Mouse (Mus musculus): Measurements from ENCODE around the gene Metrn. TPM values are rescaled to one million over a fixed set of nuclear protein-coding genes. Genes with fewer than 3 reads are reported as not detected.
A peak's percentile ranks its signal among the peaks of the same experiment; 100 is the strongest.

Gene Metrn
- polyA plus RNA-seq, 1 experiment from 2014 or later, result 8.6 TPM

- no peak for DNase-seq (ENCODE audit: low spot score)
Observed at GRCm38 (mm10) chr17:25775318-25776062, 21.4 kb downstream of the Metrn start.

GRCm38 (mm10) chr17:25773549-25774120, 23.3 kb downstream of the Metrn start, which contains the start of gene Narfl:
TSS of gene Narfl (plus strand) at chr17:25773776.
- peaks cover 9% of the 10 kb centered on the region; the same call in 1 of the 2 replicates for H3K36me3 ChIP-seq (ENCODE audit: control insufficient read depth, insufficient read depth, low read length)
- WGBS, result under 1% methylated on average over 37 of the region's 37 CpGs
- no peak within 1 kb of the TSS for H3K27ac ChIP-seq (ENCODE audit: low read depth)
- peak within 1 kb of the TSS; percentile 80 for H3K4me3 ChIP-seq (ENCODE audit: low read depth, low read length)
- H3K4me2 ChIP-seq (ENCODE audit: low read length), result peak within 1 kb of the TSS; percentile 57
- DNase-seq (ENCODE audit: low spot score) (peak; percentile 99), ATAC-seq (replicated peaks; ENCODE audit: low FRiP score, low TSS enrichment, low read depth) (peak; percentile 89)
- H3K9ac ChIP-seq (ENCODE audit: low read length), result peak within 1 kb of the TSS; percentile 69
- peaks cover 9% of the 10 kb centered on the region for H3K4me1 ChIP-seq (replicated peaks; ENCODE audit: control insufficient read depth, insufficient read depth, low read length)
- no peaks in the 10 kb centered on the region for H3K27me3 ChIP-seq (replicated peaks; ENCODE audit: control insufficient read depth, insufficient read depth, low read length)
- H3K9me3 ChIP-seq (ENCODE audit: control insufficient read depth, low read length), result no peaks in the 10 kb centered on the region

More at GRCm38 (mm10) chr17:25775318-25776062, 21.4 kb downstream of the Metrn start:
- Histone ChIP-seq H3K27me3 (replicated peaks; ENCODE audit: control insufficient read depth, insufficient read depth, low read length) (no peaks in the 10 kb centered on the region), H3K4me3 (ENCODE audit: low read depth, low read length) (no peak overlapping the region), H3K27ac (ENCODE audit: low read depth) (no peak overlapping the region), H3K36me3 (ENCODE audit: control insufficient read depth, insufficient read depth, low read length) (peaks cover 16% of the 10 kb centered on the region), H3K9me3 (ENCODE audit: control insufficient read depth, low read length) (no peaks in the 10 kb centered on the region), H3K4me1 (replicated peaks; ENCODE audit: control insufficient read depth, insufficient read depth, low read length) (peaks cover 9% of the 10 kb centered on the region), H3K9ac (ENCODE audit: low read length) (no peak overlapping the region), H3K4me2 (ENCODE audit: low read length) (no peak overlapping the region)
- WGBS, result 78% methylated on average over 10 of the region's 10 CpGs
- ATAC-seq (replicated peaks; ENCODE audit: low FRiP score, low TSS enrichment, low read depth), result no peak

GRCm38 (mm10) chr17:25769331-25769730, 27.6 kb downstream of the Metrn start:
- 58% methylated on average over 9 of the region's 9 CpGs for WGBS
- DNase-seq (ENCODE audit: low spot score), result no peak
- H3K9ac ChIP-seq (ENCODE audit: low read length), result no peak overlapping the region
- H3K4me1 ChIP-seq (replicated peaks; ENCODE audit: control insufficient read depth, insufficient read depth, low read length), result peaks cover 2% of the 10 kb centered on the region
- no peak overlapping the region for H3K27ac ChIP-seq (ENCODE audit: low read depth)
- H3K36me3 ChIP-seq (ENCODE audit: control insufficient read depth, insufficient read depth, low read length), result no peaks in the 10 kb centered on the region
- H3K27me3 ChIP-seq (replicated peaks; ENCODE audit: control insufficient read depth, insufficient read depth, low read length), result no peaks in the 10 kb centered on the region
- no peak overlapping the region for H3K4me3 ChIP-seq (ENCODE audit: low read depth, low read length)
- no peak for ATAC-seq (replicated peaks; ENCODE audit: low FRiP score, low TSS enrichment, low read depth)
- H3K9me3 ChIP-seq (ENCODE audit: control insufficient read depth, low read length), result no peaks in the 10 kb centered on the region
- H3K4me2 ChIP-seq (ENCODE audit: low read length), result no peak overlapping the region

GRCm38 (mm10) chr17:25765886-25766285, 31.1 kb downstream of the Metrn start:
- Histone ChIP-seq H3K36me3 (ENCODE audit: control insufficient read depth, insufficient read depth, low read length) (no peaks in the 10 kb centered on the region), H3K27ac (ENCODE audit: low read depth) (no peak overlapping the region), H3K9me3 (ENCODE audit: control insufficient read depth, low read length) (no peaks in the 10 kb centered on the region), H3K27me3 (replicated peaks; ENCODE audit: control insufficient read depth, insufficient read depth, low read length) (no peaks in the 10 kb centered on the region), H3K4me1 (replicated peaks; ENCODE audit: control insufficient read depth, insufficient read depth, low read length) (no peaks in the 10 kb centered on the region), H3K4me3 (ENCODE audit: low read depth, low read length) (no peak overlapping the region), H3K9ac (ENCODE audit: low read length) (no peak overlapping the region), H3K4me2 (ENCODE audit: low read length) (no peak overlapping the region)
- WGBS, result 68% methylated on average over 5 of the region's 5 CpGs
- no peak for ATAC-seq (replicated peaks; ENCODE audit: low FRiP score, low TSS enrichment, low read depth)
- DNase-seq (ENCODE audit: low spot score), result no peak

- DNase-seq (ENCODE audit: low spot score) (no peak), ATAC-seq (replicated peaks; ENCODE audit: low FRiP score, low TSS enrichment, low read depth) (no peak)
- no peaks in the 10 kb centered on the region for H3K9me3 ChIP-seq (ENCODE audit: control insufficient read depth, low read length)
- no peaks in the 10 kb centered on the region for H3K27me3 ChIP-seq (replicated peaks; ENCODE audit: control insufficient read depth, insufficient read depth, low read length)
- H3K4me3 ChIP-seq (ENCODE audit: low read depth, low read length), result no peak overlapping the region
- H3K4me2 ChIP-seq (ENCODE audit: low read length), result no peak overlapping the region
- no peaks in the 10 kb centered on the region for H3K4me1 ChIP-seq (replicated peaks; ENCODE audit: control insufficient read depth, insufficient read depth, low read length)
- 27% methylated on average over 3 of the region's 3 CpGs for WGBS
- H3K9ac ChIP-seq (ENCODE audit: low read length), result no peak overlapping the region
- H3K27ac ChIP-seq (ENCODE audit: low read depth), result no peak overlapping the region
- no peaks in the 10 kb centered on the region for H3K36me3 ChIP-seq (ENCODE audit: control insufficient read depth, insufficient read depth, low read length)
Observed at GRCm38 (mm10) chr17:25762591-25762990, 34.3 kb downstream of the Metrn start.

GRCm38 (mm10) chr17:25761561-25761970, 35.4 kb downstream of the Metrn start:
- Histone ChIP-seq H3K36me3 (ENCODE audit: control insufficient read depth, insufficient read depth, low read length) (no peaks in the 10 kb centered on the region), H3K27ac (ENCODE audit: low read depth) (no peak overlapping the region), H3K9ac (ENCODE audit: low read length) (no peak overlapping the region), H3K4me2 (ENCODE audit: low read length) (no peak overlapping the region), H3K4me1 (replicated peaks; ENCODE audit: control insufficient read depth, insufficient read depth, low read length) (peaks cover 3% of the 10 kb centered on the region), H3K27me3 (replicated peaks; ENCODE audit: control insufficient read depth, insufficient read depth, low read length) (no peaks in the 10 kb centered on the region), H3K9me3 (ENCODE audit: control insufficient read depth, low read length) (no peaks in the 10 kb centered on the region), H3K4me3 (ENCODE audit: low read depth, low read length) (no peak overlapping the region)
- DNase-seq (ENCODE audit: low spot score) (no peak), ATAC-seq (replicated peaks; ENCODE audit: low FRiP score, low TSS enrichment, low read depth) (no peak)
- WGBS, result 56% methylated on average over 4 of the region's 4 CpGs

- Histone ChIP-seq H3K9ac (ENCODE audit: low read length) (no peak overlapping the region), H3K4me1 (replicated peaks; ENCODE audit: control insufficient read depth, insufficient read depth, low read length) (peaks cover 9% of the 10 kb centered on the region), H3K4me3 (ENCODE audit: low read depth, low read length) (no peak overlapping the region), H3K36me3 (ENCODE audit: control insufficient read depth, insufficient read depth, low read length) (no peaks in the 10 kb centered on the region), H3K4me2 (ENCODE audit: low read length) (no peak overlapping the region), H3K27ac (ENCODE audit: low read depth) (no peak overlapping the region), H3K9me3 (ENCODE audit: control insufficient read depth, low read length) (no peaks in the 10 kb centered on the region), H3K27me3 (replicated peaks; ENCODE audit: control insufficient read depth, insufficient read depth, low read length) (no peaks in the 10 kb centered on the region)
- no peak for DNase-seq (ENCODE audit: low spot score)
- ATAC-seq (replicated peaks; ENCODE audit: low FRiP score, low TSS enrichment, low read depth), result no peak
- WGBS, result 71% methylated on average over 8 of the region's 8 CpGs
Observed at GRCm38 (mm10) chr17:25760148-25760547, 36.8 kb downstream of the Metrn start.

GRCm38 (mm10) chr17:25757691-25758090, 39.2 kb downstream of the Metrn start:
- 62% methylated on average over 3 of the region's 3 CpGs for whole genome bisulfite sequencing
- Histone ChIP-seq H3K9ac (ENCODE audit: low read length) (no peak overlapping the region), H3K4me1 (replicated peaks; ENCODE audit: control insufficient read depth, insufficient read depth, low read length) (peaks cover 9% of the 10 kb centered on the region), H3K9me3 (ENCODE audit: control insufficient read depth, low read length) (no peaks in the 10 kb centered on the region), H3K27ac (ENCODE audit: low read depth) (no peak overlapping the region), H3K27me3 (replicated peaks; ENCODE audit: control insufficient read depth, insufficient read depth, low read length) (no peaks in the 10 kb centered on the region), H3K36me3 (ENCODE audit: control insufficient read depth, insufficient read depth, low read length) (no peaks in the 10 kb centered on the region), H3K4me2 (ENCODE audit: low read length) (no peak overlapping the region), H3K4me3 (ENCODE audit: low read depth, low read length) (no peak overlapping the region)
- DNase-seq (ENCODE audit: low spot score) (no peak), ATAC-seq (replicated peaks; ENCODE audit: low FRiP score, low TSS enrichment, low read depth) (no peak)

Measured in intestine, embryonic 14.5 days (tissue).